Mouse (Mus musculus) adipocyte (in vitro differentiated cells): ENCODE measurements around the gene Slc38a2.

ENCODE experiments used
- DNase-seq: peaks from one replicate; pipeline ENCODE4 v3.0.0-alpha.2; 2016; ENCODE audit warnings: low spot score

The Slc38a2 gene

DNA sequence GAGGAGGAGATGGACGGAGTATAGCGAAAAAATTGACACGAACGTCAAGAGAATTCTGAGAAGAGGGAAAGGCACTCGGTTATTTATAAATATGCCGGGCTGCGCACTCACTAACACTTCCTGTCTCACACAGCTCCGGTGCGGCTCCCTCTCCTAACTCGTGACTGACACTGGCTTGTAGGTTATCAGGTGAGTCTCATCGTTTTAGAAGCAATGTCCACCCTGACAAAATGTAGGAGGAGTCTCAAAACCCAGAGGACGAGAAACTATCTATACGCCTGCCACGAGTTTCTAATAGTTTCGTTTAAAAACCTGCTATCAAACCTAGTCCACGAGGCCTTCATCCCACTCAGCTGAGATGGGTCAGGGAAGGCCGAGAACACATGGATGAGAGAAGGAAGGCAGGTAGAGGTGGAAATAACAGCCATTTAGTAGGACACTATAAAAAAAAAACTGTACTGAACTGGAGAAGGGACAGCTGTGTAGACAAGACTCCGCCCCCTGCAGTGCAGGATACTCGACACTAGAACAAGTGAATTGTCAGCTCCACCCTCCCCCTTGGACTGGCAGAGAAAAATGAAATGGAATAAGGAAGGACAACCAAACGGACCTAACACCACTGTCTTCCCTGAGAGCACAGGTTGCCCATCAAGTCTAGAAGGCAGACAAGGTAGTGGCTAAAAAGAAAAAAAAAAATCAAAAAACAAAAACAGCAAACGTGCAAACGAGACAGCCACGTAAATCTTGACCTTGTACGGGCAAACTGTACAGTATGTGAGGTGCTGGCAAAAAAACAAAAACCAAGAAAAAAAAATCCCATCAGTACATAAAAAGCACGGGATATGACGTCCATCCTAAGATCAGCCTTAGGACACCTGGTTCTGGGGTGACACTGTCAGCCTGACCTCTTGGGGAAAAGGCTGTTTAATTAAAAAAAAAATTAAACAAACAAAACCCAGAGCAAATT, 3.8 kb downstream of the Slc38a2 start:
- peak; percentile 60 for DNase-seq

DNA sequence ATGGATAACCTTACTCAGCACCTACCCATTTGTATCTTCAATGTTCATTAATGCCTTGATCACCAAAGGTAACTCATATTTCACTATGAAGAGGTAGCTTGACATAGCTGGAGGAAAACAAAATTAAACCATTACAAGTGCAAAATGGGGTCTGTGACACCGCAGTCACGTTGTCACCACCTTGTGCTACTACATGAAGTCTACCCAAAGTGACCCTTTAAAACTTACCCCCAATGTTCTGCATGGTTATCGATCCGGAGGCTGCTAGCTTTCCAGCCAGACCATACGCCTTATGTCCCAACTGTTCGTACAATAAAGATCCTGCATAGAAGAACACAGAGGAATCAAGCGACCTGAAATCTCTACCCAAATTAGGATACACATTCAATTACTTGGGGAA, 4.5 kb downstream of the Slc38a2 start:
- no peak for DNase-seq

DNA sequence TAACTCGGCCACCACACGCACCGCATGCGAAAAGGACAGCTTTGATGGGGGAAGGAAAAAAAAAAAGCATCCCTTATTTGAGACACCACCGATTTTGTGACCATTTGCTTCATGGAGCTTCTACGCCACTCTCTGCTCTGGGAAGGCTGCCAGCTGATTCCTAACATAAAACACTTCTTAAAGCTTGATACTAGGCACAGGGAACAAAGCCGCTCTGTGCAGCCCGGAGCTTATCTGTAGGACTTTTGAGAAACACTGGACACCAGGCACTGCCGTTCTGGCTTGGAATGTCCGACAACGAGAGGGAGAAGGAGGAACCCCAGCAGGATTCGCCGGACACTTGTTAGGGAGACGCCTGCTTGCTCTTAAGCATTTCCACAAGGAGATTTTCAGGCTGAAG, 5.8 kb downstream of the Slc38a2 start:
- no peak for DNase-seq

DNA sequence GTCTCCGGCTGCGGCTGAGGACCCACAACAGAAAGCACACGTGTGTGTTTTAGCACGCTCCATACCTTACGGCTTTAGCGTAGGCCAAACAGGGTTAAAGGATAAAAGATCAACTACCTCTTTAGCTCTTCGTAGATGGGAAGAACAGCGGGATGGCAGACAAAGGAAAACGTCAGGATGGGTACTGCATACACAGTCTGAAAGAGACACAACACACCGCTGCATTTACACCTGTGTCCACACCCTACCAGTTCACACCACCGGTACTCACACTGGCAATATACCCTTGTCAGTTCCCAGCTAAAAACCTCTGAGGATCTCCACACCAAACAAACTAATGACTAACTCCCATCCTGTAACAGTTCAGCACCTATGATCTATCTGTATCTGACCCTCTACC, 7.1 kb downstream of the Slc38a2 start:
- no peak for DNase-seq

DNA sequence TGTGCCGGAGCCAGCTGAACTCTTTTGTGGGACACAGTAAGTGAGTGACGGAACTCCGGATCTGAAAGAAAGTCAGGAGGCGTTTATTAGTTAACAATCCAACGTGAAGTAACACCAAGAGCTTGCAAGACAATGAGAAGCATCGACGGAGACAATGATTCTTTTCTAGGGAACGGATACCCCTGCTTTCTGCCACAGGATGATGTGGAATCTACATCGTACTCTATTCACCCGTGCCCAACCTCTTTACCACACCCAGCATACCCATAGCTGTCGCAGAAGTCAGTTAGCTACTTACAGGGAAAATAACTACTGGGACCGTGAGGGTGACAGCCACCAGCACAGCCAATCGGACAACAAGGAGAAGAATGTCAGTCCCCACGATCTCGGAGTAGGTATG, 8.1 kb downstream of the Slc38a2 start:
- no peak for DNase-seq

DNA sequence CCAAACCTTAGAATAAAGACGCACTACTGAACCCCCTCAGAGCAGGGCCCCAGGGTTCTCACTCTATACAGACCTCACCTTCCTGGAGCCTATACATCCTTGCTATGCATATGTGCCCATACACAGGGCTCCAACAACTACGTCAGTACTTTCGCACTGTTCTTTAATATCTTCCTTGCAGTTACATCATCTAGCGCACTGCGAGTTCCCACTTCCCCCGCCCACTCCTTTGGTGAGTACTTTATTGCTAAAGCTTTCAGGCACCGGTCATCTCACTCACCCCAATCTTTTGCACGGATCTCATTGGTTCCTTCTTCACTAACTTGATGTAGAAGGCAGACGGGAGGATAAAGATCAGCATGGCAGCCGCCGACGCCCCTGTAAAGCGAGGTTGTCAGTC, 8.7 kb downstream of the Slc38a2 start:
- DNase-seq, result no peak

DNA sequence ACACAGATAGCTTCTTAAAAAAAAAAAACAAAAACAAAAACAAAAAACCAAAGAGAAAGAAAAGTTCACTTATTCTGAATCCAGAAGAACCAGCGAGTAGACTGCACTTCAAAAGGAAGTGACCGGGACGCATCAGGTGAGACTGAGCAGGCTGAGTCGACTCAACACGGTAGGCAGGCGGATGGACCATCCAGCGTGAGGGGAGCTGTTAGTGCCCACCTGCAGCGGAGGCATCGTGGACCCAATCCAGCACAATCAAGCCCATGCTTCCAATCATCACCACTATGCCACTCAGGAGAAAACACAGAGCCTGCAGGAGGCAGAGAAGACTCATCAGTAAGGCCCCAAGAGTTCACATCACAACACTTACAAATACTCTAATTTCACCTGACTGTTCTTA, 9.6 kb downstream of the Slc38a2 start:
- DNase-seq, result no peak

DNA sequence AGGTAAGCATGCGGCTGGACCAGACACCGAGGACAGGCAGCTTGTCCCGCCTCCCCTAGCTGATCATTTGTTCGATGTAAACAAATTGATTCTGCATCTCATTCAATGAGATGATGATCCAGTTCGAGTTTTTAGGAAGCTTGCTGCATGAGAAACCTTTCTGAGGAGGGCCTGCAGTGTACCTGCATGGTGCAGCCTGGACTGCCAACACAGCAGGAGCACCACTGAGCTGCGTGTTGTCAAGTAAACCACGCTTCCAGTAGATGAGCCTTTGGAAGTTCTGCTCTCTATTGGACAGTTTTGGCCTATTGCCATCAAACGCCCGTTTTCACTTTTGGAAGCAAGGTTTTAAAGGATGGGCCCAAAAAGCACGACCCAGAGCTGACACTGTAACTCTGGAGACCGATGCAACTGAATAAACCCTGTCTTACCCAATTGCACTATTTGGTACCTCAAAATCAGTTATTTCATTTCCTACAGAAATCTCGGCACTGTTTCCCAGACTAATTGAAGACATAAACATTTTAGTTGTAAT, 10.7 kb downstream of the Slc38a2 start:
- no peak for DNase-seq

DNA sequence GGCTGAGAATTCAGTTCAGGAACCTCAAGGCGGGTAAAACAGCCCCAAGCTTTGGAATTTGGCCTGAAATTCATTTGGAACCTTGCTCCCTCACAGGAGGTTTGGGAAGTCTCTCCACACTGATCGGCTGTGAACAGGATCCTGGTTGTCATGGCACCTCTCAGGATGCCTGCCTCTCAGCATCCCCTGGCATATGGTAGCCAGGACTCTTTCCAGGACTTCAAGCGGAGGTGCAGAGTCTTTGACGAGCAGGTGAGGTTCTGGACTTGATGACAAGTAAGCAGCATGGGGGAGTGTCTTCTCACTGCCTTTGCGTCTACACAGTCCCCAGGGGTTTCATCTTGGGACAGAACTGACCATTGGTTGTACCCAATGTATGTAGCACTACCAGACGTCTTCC, 11.5 kb downstream of the Slc38a2 start:
- DNase-seq, result no peak

DNA sequence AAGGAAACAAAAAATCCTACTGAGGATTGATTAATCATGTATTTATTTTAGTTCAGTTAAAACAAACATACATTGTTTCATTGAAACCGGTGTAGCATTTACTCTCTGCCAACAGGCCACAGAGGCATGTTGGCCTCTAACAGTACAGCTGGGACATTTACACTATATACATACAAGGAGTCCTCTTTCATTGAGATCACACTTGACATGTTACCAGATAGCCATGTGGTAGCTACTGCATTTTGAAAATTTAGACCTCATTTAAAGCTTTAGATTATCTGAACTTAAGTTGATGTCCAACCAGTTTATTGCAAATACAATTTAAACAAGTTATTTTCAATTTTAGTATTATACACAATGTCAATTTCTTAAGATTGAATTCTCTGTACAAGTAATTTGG, 12.2 kb downstream of the Slc38a2 start:
- DNase-seq, result no peak

DNA sequence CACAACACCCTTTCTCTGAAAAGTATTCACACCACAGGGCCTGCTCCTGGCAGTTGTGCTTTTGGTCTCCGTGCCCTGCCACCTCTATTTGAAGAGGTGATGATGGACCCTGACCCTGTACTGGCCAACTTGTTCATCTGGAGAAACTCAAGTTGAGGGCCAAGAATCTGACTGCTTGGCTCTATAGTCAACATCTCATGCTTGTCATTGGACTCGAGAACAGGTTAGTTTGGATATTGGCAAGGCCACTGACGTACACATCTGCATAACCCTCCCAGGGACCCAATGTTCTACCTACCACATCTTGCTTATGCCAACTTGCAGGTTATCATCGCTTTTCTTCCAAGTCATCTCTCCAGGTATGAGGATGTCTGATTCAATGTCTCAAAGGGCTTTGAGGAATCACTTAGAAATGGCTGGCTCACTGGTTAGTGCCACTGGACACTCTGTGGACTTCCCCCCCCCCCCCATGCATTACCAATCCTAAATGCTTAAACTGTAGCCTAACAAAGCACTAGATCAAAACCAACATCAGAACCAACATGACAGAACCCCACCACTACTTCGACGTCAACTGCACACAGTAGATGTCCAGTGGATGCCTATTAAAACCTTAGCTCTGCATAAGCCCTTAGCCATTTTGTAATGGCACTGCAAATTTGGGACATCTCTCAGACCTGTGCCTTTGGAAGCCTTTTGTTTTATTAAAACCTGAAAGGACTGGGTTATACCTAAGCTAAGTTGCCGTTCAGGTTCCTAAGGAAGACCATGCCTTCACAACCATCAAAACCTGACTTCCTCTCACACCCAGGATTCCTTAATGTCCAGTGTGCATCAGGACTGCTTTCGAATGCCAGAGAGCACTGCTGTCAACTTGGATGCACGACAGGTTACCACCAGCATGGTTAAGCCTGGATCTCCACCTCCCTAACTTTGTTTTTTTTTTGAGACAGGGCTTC, 13.1 kb downstream of the Slc38a2 start:
- no peak for DNase-seq

DNA sequence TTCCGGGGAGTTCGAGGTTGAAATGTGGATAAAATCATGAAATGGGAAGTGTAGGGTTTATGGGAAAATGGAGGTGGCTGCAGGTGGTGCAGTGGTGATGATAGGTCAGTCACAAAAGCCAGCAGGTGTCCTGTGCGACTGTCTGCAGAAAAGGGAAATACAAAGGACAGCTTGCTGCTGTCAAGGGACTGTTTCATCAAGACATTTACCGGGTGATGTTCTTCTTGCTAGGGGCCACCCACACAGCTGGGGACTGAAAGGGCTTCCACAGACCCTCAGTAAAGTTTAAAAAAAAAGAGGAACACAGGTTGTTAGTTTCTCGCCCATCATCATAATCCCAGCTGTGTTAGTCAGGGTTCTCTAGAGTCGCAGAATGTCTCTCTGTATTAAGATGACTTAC, 14.3 kb downstream of the Slc38a2 start:
- DNase-seq, result no peak

DNA sequence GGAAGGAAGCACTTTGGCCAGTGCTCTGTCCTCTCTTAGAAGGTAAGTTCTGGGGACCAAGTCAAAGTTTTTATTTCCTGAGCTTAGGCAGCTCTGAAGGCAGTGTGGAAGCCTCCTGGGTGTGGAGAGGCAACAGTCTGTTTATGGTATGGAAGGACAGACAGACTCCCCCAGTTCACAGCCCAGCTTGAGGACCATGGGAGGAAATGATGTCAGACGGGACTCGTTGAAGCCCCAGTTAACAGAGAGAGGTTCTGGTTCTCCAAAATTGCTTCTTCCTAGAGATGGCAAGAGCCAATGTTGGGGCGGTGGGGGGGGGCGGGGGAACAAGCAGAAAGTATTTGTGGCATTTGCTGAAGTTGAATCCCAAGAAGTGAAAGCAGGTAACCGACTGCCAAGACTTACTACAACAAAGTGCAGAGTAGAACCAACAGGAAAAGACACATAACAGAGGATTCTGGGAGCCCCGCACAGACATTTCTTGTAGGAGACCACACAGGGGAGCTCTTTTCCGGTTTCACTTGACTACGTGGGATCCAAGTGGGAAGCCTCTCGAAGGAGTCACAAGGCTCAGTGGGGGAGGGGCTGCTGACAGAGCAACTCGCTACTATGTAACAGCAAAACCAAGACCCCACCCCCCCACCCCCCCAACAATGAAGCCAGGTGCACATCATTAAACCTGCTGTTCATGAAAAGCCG, 15.2 kb downstream of the Slc38a2 start:
- DNase-seq, result no peak

DNA sequence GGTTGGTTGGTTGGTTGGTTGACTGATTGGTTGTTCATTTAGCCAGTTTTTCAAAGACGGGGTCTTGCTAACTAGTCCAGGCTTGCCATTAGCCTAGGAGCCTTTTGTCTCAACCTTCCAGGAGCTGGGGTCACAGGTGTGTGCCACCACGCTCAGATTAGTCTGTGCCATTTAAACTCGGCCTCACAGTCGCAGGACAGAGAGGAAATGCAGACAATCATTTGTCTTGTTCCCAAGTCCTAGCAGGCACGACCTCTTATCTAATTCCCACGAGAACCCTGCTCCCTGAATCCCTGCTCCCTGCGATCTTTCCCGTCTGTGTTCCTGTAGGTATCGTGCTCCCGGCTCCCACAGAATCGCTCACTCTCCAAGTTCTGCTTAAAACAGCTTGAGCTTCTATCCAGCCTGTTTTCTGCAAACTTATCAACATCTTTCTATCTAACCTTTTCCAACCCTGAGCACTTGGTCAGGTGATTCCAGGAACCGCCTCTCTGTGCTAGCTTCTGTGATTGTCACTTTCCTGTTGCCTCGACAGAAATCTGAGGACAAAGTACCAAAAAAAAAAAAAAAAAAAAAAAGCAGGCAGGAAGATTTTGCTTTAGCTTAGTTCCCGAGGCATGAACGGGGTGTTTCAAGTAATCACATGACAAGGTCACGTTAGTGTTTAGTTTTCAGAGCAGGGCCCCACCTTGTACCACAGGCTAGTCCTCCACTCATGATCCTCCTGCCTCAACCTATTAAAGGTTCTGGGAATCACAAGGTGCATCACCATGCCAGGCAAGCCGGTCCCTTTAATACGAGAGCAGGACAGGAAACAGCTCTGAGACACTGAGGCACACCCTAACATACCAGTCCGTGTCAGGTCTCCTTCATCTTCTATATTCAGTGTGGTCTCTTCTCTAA, 20.4 kb downstream of the Slc38a2 start:
- DNase-seq, result no peak

DNA sequence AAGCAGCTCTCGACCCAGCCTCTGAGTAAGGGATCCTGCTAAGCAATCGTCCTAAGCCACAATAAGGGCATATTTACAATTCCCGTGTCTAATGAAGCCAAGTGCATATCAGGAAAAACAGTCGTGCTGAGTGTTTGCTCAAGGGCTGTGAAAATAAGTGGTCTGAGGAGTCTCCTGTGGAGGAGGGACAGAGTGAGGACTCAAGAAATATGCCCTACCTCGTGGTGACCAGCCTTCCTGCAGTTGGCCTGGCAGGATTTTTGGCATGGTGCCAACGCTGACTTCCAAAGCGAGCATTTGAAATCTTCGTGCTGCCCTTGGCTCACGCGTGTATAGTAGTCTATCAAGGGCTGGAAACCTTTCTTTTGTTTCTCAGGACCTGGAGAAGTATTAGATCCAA, 23.0 kb downstream of the Slc38a2 start:
- DNase-seq, result no peak

DNA sequence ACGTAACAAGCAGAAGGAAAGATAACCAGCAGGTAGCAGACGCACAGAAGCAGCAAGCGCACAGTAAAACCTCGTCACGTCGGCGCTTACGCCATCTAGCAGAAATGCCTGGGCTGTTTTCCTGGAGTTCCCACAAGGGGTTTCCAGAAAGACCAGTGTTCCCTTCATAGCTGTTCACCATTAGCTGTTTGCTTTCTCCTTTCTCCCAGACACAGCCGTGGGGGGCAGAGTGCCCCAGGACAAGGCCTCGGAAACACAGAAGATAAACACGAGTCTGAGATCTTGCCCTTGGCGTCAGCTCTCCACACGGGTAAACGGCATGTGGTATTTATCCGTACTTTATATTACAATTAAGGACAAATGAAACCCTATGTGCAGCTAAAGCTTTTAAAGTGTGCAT, 23.8 kb downstream of the Slc38a2 start:
- DNase-seq, result no peak

DNA sequence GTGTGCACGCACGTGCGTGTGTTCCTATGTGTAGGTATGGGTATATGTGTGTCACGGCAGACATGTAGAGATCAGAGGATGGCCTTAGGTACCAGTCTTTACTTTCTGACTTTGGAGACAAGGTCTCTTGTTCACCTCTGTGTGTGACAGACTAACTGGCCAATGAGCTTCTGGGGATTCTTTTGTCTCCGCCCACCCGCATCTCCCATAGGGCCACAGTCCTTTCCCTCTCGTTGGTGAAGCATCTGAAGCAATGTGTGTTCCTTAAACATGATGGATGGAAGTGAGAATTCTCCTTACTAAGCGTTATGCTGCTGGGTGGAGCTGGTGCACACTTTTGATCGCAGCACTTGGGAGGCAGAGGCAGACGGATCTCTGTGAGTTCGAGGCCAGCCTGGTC, 24.5 kb downstream of the Slc38a2 start:
- no peak for DNase-seq

DNA sequence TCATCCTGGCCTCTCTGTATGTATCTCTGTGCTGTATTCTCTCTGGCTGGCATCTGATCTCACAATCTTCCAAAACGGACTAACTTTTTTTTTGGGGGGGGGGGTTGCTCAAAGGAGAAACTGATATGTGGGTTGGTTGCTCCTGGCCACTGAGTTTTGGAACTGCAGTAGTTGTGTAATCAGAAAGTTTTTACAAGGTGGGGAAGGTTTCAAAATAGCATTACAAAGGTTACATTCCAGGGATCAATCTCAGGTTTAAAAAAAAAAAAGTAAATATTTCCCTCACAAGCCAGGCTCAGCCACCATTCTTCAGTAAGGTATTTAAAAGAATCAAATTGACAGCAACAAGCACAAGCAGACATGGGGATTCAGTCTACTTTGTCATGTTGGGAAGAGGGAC, 25.4 kb downstream of the Slc38a2 start:
- DNase-seq, result no peak

DNA sequence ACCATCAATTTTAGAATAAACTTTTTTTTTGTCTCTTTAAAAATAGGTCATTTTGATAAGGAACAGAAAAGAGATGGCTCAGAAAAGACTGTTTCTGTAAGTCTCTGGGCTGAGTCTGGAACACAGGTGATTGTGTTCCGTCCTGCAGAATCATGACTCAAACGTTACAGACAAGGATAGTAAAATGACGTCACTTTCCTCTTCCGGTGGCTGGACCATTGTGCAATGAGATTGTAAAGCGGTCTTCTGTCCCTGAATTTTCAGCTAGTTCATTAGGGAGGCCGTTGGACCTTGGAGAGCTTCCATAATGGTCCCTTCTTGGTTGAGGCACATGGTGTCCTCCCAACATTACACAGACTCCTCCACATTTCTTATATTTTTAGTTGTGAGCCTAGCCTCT, 29.8 kb downstream of the Slc38a2 start:
- no peak for DNase-seq

DNA sequence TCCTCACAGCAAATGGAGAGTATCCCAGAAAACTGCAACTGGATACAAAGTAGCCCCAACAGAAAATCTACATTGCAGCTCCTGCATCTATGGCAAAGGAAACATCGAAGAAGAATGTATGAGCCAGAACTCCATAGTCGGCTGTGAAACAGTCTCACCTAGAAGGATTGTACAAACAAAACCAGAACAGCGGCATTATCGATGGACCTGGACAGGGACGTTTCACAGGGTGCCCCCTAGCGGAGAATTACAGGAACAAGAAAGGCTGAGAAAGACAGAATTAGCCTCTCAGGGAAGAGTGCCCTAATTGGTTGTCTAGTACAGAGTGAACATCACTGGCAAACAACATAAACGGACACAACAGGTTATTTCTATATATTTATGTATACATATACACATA, 32.9 kb downstream of the Slc38a2 start:
- peak; percentile 72 for DNase-seq

DNA sequence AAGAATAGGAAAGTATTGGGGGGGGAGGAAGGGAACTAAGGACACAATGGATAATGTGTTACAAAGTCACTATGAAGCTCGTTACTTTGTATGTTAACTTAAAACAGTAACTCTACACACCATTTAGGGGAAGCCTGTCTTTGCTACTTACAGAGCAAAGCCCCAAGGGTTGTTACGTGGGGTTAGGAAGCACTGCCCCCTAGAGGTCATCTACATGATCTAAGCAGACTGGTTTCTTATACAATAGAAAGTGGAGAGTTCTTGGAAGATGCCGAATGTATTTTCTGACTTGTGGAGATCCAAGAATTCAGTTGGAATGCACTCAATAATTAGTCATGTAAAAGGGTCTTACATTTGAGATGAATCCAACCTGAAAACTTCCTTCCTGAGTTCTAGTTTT, 33.6 kb downstream of the Slc38a2 start:
- DNase-seq, result peak; percentile 85
